Mouse (Mus musculus): Measurements from ENCODE around the gene Ube2v1. TPM values are rescaled to one million over a fixed set of nuclear protein-coding genes. Genes with fewer than 3 reads are reported as not detected.

The Ube2v1 gene
- 100 to 1,000 TPM; 120 to 121 TPM for total RNA-seq (2021)

DNA sequence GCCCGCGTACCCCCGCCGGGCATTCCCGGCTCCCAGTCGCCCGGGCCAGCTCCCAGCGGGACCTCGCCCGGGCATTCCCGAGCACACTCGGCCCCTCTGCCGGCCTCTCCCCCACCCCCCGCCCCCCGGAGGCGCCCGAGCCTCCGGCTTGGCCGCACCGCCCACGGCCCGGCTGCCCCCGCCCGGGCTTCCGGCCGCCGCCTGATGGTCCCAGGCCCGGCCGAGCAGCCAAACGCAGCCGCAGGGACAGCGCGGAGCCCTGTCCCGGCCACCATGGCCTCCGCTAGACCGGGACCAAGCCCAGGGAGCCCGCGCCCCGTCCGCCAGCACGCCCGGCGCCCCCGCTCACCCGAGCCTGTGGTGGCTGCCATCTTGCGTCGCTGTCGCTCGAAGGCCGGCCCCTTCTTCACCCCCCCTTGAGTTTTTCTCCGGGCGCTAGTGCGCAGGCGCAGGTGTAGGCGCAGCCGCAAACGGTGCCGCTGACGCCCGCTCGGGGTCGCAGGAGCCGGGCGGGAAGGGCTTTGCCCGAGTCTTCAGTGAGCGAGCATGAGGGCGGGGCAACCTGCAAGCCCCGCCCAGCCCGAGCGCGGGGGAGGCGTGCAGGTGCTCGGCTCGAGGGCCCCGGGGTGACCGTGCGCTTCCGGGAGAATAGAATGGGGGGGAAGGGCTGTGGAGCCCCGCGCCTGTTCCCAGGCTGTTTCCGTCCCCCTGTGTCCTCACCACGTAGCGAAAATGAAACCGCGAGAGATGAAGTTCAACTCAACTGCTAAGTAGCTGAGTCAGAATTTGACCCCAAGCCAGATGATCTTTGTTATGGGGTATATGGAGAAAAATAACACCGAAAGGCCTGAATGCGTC lies at the start of gene Ube2v1:
Ube2v1 (minus strand) TSS at position 505 of the 858 bp plus-strand sequence.
- intact Hi-C loops (cut with DNase I) = no loop called here
- peak; percentile 98 to 99 for DNase-seq

DNA sequence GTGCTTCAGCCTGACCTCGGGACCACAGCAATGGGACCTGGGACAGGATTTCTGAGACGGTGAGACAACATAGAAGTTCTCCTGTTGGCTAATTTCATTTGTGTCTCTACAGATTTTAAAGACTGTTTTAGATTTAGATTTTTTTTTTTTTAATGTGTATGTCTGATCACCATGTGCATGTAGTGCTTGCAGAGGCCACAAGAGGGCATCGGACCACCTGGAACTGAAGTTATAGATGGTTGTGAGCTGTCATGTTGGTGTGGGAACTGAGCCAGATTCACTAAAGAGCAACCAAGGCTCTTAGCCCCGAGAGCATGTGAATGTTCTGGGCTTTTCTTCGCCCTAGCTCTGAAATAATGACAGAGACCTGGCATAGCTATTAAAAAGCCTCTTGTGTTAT lies 48.8 kb upstream of the Ube2v1 start:
- DNase-seq = peak; percentile 53 to 73
- intact Hi-C loops (cut with DNase I) = loop anchor here (2.0 to 10.0 kb wide), 2 partner anchors 148 to 404 kb away; partner anchors contain the start of gene Pard6b

DNA sequence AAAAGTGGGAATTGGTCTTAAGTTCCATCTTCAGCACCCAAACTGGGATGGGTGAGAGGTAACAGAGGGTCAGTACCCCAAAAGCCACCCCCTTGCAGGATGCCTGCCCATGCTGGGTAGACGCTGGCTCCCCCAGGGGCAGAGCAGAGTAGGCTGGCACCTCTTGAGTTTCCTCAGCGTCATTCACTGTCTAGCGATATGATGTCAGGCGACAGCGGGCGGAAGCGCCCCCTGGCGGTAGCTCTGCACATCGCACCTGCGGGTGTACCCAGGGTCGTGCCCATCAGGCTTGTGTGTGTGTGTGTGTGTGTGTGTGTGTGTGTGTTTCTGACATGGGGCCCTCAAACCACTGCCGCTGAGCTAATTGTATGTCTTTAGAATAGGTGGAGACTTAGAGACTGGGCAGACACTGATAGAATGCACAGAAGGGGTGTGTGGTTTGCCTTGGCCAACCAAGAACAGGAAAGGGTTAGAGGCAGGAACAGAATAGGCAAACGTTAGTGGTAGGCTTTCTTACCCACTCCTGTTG lies 48.1 kb upstream of the Ube2v1 start:
- peak; percentile 84 to 92 for DNase-seq
- intact Hi-C loops (cut with DNase I) = loop anchor here (2.0 to 10.0 kb wide), 2 partner anchors 147 to 405 kb away; partner anchors contain the start of gene Pard6b

GRCm38 (mm10) chr2:167678600-167678999 lies 46.7 kb upstream of the Ube2v1 start:
- no peak for DNase-seq
- intact Hi-C loops (cut with DNase I) = no loop called here

DNA sequence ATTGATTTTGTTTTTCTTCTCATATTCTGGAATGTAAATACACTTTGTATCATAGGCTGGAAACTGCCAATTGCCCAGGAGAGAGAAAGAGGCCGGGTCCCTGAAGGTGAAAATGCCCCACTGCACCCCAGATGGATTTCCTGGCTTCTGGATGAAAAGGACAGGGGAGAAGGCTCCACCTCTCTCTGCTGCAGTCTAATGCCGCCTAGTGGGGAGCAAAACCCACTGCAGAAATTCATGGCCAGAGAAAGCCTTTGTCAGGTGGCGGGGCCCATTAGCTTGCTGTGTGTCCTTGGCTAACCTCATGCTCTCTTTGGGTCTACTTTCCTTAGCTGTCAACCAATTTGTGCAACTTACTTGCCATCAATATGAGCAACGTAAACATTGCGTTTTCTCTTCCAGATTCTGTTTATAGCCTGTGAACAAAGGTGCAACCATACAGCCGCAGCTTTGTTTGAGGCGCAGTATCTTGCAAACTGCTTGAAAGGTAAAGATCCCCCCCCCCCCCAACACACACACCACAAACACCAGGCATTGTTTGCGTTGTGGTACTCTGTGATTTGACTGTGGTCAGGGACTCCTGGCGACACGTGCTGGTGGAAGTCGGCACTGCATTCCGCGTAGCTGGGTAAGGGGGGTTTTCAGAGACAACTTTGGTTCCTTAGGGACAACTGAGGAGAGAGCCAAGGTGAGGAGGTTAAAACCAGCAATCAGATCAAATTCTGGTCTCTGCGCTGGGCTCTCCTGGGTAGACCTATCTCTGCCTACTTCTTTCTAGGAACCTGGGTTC lies 43.4 kb upstream of the Ube2v1 start:
- intact Hi-C loops (cut with DNase I) = loop anchor here (1.0 to 2.0 kb wide), 2 partner anchors 34 to 145 kb away; no protein-coding TSS in a partner anchor

DNA sequence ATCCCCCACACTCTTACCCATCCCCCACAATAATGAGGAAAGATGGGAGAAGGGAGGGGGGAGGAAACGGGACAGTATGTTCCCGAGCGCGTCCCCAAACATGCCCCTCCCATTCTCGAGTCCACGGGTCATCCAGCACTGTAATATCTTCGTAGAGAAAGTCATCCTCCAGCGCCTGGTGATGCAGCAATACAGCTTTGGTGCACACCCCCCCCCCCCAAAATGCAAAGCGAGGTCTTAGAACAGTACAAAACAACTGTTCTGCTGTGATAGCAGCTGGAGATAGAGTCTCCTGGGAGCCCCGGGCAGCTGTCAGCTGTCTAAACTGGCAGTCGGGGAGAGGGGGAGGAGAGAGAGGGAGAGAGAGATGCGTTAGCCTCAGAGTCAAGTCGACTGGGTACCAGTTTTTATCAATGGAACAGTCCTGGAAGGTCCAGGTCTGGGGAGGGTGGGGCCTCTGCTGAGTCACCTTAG lies 40.4 kb upstream of the Ube2v1 start:
- intact Hi-C loops (cut with DNase I) = no loop called here

More for the DNA sequence above, 43.4 kb upstream of the Ube2v1 start:
- peak; percentile 65 to 74 for DNase-seq

DNA sequence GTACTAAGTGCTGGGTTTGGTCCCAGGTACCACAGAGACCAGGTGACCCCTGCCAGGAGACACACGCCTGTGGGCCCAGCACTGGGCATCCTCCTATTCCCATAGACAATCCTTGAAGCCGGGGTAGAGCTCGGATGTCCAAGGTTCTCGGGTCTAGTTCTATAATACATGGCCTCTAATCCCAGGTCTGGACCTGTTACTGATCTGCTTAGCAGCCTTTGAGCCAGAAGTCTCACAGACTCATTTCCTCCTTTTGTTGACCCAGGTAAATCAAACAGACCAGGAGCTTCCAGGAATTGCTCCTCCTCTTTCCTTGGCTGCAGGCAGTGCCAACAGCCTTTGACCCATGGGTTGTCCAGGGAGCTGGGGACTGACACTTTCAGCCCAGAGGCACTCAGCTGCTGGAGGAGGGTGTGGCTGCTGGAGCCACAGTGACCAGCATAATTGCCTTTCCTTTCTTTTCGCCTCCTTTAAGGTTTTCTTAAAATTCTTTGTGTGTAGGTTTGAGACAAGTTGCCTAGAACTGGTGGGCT lies 39.3 kb upstream of the Ube2v1 start:
- DNase-seq = no peak
- intact Hi-C loops (cut with DNase I) = no loop called here

More for the DNA sequence above, 40.4 kb upstream of the Ube2v1 start:
- peak; percentile 68 to 74 for DNase-seq

DNA sequence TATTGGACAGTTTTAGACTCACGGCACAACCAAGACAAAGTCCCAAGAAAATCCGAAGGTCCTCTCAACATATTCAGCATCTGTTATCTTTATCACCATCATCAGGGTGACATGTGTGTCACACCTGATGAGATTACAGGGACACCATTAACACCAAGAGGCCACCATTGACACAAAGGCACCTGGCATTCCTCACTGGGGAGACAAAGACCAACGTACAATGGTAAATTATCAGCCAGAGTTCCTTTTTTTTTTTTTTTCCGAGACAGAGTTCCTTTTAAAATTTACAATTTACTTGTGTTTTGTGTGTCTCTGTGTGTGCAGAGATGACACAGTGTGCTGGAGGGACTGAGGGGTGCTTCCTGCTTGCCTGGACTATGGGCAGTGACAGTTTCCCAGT lies 37.5 kb upstream of the Ube2v1 start:
- DNase-seq = no peak
- intact Hi-C loops (cut with DNase I) = no loop called here

- DNase-seq = no peak
- intact Hi-C loops (cut with DNase I) = no loop called here
Observed at GRCm38 (mm10) chr2:167668426-167668825, 36.5 kb upstream of the Ube2v1 start.

GRCm38 (mm10) chr2:167665972-167666713 lies 34.2 kb upstream of the Ube2v1 start:
- intact Hi-C loops (cut with DNase I) = no loop called here
- no peak for DNase-seq

GRCm38 (mm10) chr2:167662713-167663112 lies 30.8 kb upstream of the Ube2v1 start:
- no peak for DNase-seq
- intact Hi-C loops (cut with DNase I) = no loop called here

DNA sequence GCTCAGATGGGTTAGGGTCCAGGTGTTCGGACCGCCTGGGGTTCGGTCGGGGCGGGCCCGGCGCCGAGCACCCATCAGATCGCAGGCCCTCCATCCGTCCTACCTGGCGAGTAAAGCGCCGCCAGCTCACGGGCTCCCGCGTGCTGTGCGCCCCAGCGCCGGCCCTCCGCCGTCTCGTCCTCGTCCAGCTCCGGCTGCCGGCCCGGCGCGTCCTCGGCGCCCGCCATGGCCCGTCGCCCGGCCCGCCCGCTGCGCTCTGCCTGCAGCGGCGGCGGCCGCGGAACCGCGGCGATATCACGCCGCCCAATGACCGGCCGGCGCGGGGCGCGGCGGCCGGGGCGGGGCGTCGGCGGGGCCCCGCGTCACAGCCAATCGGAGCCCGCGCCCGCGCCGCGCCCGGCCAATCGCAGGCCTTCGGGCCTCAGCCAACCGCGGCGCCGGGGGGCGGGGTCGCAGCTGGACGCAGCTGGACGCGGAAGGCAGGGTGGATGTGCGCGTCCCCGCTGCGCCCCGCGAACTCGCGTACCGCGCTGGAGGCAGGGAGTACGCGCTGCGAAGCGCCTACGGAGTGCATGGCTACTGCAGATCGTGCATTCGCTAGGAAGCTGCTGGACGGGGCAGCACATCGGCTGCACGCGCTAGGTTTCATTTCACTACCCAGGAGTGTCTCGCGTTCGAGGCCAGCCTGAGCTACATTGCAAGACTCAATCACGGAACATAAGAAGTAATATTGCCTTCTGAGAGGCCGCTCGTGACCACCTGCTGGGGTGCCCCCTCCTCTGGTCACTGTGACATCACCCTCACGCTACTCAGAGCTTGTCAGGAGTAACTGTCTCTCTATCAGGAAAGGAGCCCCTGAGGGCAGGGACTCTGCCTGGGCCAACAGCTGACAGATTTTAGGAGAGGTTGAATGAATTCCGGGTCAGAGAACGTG lies 29.6 kb upstream of the Ube2v1 start, which contains the start of gene Gm20431:
Gm20431 (minus strand) TSS at position 227 of the 934 bp plus-strand sequence.
- intact Hi-C loops (cut with DNase I) = no loop called here
- DNase-seq = peak; percentile 96

GRCm38 (mm10) chr2:167660611-167660971 lies 28.7 kb upstream of the Ube2v1 start:
- intact Hi-C loops (cut with DNase I) = no loop called here
- peak in 1 of 2 experiments; percentile 42 for DNase-seq

DNA sequence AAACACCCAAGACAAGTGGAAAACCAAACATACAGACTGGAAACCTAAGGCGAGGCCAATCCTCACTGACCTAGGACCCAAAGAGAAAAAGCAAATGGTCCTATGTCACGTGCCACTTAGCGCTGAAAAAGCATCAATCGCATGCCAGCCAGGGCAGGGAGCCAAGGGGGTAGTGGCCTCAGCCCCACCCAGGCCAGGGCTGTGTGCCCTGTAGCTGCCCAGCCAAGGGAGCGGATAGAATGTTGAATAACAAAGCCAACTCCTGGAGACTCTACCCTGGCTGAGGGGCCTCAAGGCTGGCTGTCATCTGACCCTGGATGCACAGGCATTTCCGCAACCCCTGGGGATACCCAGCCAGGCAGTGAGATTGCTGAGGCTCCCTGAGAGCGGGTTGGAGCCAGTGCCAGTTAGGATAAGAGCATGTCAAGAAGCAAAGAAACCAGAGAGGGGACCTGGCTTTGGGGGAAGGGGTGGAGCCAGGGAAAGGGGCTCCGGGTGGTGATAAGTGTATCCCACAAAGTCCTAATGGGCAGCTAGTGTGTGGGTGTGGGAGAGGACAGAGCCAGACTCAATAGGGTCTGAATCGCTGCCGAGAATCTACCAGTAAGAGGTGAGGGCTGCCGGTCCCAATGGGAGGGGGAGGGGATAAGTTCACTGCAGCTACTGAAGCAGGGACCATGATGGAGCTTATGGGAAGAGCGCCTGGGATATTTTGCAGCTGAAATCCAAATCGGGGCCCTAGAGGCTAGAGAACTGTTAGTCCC lies 28.1 kb upstream of the Ube2v1 start:
- intact Hi-C loops (cut with DNase I) = no loop called here
- DNase-seq = peak; percentile 81 to 83

DNA sequence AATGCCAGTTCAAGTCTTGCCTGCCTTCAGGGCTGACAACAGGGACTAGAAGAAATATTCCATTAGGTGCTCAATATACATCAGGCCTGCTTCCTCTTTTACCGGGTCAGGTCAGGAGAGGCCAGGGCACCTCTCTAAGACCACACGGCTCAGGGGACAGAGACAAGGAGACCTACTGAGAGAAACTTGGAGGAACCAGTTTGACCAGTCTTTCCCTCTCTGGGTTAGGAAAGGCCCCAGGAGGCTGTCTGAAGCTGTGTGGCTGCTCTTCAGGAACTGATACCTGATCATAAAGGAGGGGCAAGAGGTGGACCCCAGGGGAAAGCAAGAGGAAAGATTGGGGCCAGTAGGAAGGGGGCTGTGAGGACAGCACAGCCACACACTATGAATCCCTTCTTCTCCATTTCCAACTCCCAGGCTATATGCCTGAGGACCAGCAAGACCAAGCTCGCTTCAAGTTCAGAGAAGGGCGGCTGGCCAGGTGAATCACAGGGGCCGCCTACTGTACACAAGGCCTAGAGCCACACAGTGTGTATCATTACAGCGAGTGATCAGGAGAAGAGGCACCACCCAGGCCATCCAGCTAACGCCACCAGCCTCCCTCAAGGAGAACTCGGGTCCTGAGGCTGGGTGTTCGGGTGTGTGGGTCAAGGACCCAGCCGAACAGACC lies 27.4 kb upstream of the Ube2v1 start:
- DNase-seq = no peak
- intact Hi-C loops (cut with DNase I) = no loop called here

DNA sequence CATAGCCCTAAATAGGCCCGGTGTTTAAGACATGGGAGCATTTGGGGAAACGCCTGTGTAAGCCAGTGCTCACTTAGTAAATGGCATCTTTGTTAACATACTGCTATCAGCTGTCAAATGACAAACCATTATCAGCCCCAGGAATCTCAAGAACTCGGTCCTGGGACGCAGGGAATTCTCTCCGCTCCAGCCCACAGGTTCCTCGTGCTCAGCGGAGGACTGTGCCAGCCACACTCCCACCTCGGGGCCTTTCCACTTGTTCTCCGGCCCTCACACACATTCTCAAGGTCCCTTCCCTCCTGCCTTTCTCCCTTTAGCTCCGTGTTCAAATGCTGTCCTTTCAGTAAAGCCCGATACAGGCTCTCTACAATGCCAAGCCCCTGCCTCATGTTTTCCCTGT lies 26.8 kb upstream of the Ube2v1 start:
- no peak for DNase-seq
- intact Hi-C loops (cut with DNase I) = no loop called here

DNA sequence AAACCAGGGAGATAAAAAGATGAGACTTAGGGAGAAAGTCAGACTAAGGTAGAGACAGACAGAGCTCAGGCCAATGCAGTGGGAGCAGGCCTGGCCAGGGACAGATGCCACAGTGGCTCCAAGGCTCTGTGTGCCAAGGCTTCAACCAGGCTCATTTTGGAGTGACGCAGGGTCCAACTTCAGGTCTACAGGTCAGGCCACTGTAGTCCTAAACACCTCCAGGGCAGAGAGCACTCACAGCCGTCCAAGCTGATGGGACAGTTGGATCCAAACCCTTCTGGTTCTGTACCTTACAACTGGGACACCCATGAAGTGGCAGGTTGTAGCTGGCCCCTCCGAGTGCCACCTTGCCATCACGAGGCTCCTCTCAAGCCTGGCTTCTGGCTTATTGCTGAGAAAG lies 26.1 kb upstream of the Ube2v1 start:
- intact Hi-C loops (cut with DNase I) = no loop called here
- DNase-seq = no peak
